Mouse (Mus musculus): ENCODE results near the gene Megf11.

Megf11 gene

GRCm38 (mm10) chr9:64604217-64604711 is 218.8 kb downstream of the Megf11 start:
- no peak for DNase-seq (ENCODE audit: low read depth, low spot score)

GRCm38 (mm10) chr9:64605077-64605714 is 219.8 kb downstream of the Megf11 start:
- DNase-seq (ENCODE audit: low read depth, low spot score): no peak

- DNase-seq (ENCODE audit: low read depth, low spot score): peak; percentile 65
Observed at GRCm38 (mm10) chr9:64605735-64606349, 220.4 kb downstream of the Megf11 start.

GRCm38 (mm10) chr9:64607049-64607448 is 221.6 kb downstream of the Megf11 start:
- no peak for DNase-seq (ENCODE audit: low read depth, low spot score)

- no peak for DNase-seq (ENCODE audit: low read depth, low spot score)
Observed at GRCm38 (mm10) chr9:64609546-64609945, 224.1 kb downstream of the Megf11 start.

- DNase-seq (ENCODE audit: low read depth, low spot score): no peak
Observed at GRCm38 (mm10) chr9:64612121-64612983, 226.9 kb downstream of the Megf11 start.

GRCm38 (mm10) chr9:64612984-64613649 is 227.7 kb downstream of the Megf11 start:
- DNase-seq (ENCODE audit: low read depth, low spot score): no peak

- DNase-seq (ENCODE audit: low read depth, low spot score): no peak
Observed at GRCm38 (mm10) chr9:64617413-64617812, 232.0 kb downstream of the Megf11 start.

GRCm38 (mm10) chr9:64618433-64618832 is 233.0 kb downstream of the Megf11 start:
- DNase-seq (ENCODE audit: low read depth, low spot score): no peak

GRCm38 (mm10) chr9:64619440-64619839 is 234.0 kb downstream of the Megf11 start:
- DNase-seq (ENCODE audit: low read depth, low spot score): no peak

- no peak for DNase-seq (ENCODE audit: low read depth, low spot score)
Observed at GRCm38 (mm10) chr9:64620596-64620995, 235.2 kb downstream of the Megf11 start.

- no peak for DNase-seq (ENCODE audit: low read depth, low spot score)
Observed at GRCm38 (mm10) chr9:64621499-64622296, 236.3 kb downstream of the Megf11 start.

- no peak for DNase-seq (ENCODE audit: low read depth, low spot score)
Observed at GRCm38 (mm10) chr9:64623361-64623760, 237.9 kb downstream of the Megf11 start.

GRCm38 (mm10) chr9:64624536-64624935 is 239.1 kb downstream of the Megf11 start:
- DNase-seq (ENCODE audit: low read depth, low spot score): no peak

- DNase-seq (ENCODE audit: low read depth, low spot score): no peak
Observed at GRCm38 (mm10) chr9:64629802-64630201, 244.4 kb downstream of the Megf11 start.

GRCm38 (mm10) chr9:64633169-64633568 is 247.7 kb downstream of the Megf11 start:
- DNase-seq (ENCODE audit: low read depth, low spot score): no peak

GRCm38 (mm10) chr9:64636111-64636510 is 250.7 kb downstream of the Megf11 start:
- DNase-seq (ENCODE audit: low read depth, low spot score): no peak

GRCm38 (mm10) chr9:64636961-64637360 is 251.5 kb downstream of the Megf11 start:
- no peak for DNase-seq (ENCODE audit: low read depth, low spot score)

GRCm38 (mm10) chr9:64638250-64638649 is 252.8 kb downstream of the Megf11 start:
- peak; percentile 17 for DNase-seq (ENCODE audit: low read depth, low spot score)

GRCm38 (mm10) chr9:64639664-64640063 is 254.2 kb downstream of the Megf11 start:
- DNase-seq (ENCODE audit: low read depth, low spot score): peak; percentile 54

- DNase-seq (ENCODE audit: low read depth, low spot score): no peak
Observed at GRCm38 (mm10) chr9:64644129-64644528, 258.7 kb downstream of the Megf11 start.
